Mouse (Mus musculus) erythroblast, embryonic 14.5 days (primary cell): ENCODE data around the gene Gm13695.
"Not testable (repeated sequence)": the region's sequence is repeated elsewhere in the genome, so short reads cannot be mapped to it uniquely, and the experiment has no call there.

Source experiments
- GATA1 ChIP-seq: IDR thresholded peaks from 2 replicates; pipeline ENCODE4 v1.6.1; 2012; ENCODE audit warnings: low read length, inconsistent platforms, mixed read lengths
- TAL1 ChIP-seq: IDR thresholded peaks from 3 replicates; pipeline ENCODE4 v1.6.1; 2012; ENCODE audit warnings: low read length, inconsistent platforms, mixed read lengths

- not testable (repeated sequence) for TF ChIP-seq GATA1, TAL1
These were observed 23.1 kb downstream of the Gm13695 start, which contains the start of gene Gm13691 for GRCm38 (mm10) chr2:83990253-83990652.
